Mouse (Mus musculus) CD8-positive naive resting alpha-beta T cell, adult 2 months (primary cell): Measurements from ENCODE around the gene Fut2.

Experiments used
- DNase-seq, 2 experiments: peaks; one replicate each; pipeline ENCODE4 v3.0.0; 2022; ENCODE audit warnings: low read depth in 2 of 2, low spot score in 2 of 2

Fut2 gene

GRCm38 (mm10) chr7:45639561-45640027 lies 26.6 kb downstream of the Fut2 start, which contains the start of gene Mamstr:
Gene Mamstr, plus strand, starts transcription at chr7:45639977.
- no peak for DNase-seq

- DNase-seq: no peak
Measured at GRCm38 (mm10) chr7:45638623-45639401, 27.4 kb downstream of the Fut2 start.

DNA sequence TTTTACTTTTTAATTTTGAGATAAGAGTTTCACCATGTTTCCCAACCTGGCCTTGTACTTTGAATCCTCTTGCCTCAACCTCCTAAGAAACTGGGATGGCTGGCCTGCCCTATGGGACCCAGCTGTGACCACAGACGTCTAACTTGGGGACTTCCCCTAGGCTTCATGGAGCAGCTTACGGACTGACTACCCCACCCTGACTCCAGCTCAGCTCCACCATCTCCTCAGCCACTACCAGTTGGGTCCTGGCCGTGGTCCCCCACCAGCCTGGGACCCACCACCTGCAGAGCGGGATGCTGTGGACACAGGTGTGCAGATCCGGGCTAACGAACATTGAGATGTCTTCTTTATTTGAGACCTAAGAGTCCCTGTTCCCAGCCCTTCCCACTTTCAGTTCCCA lies 28.5 kb downstream of the Fut2 start:
- DNase-seq: no peak

GRCm38 (mm10) chr7:45635711-45636688 lies 30.2 kb downstream of the Fut2 start:
- DNase-seq: no peak

GRCm38 (mm10) chr7:45634946-45635681 lies 31.1 kb downstream of the Fut2 start:
- no peak for DNase-seq

GRCm38 (mm10) chr7:45632499-45632898 lies 33.7 kb downstream of the Fut2 start:
- DNase-seq: no peak

- DNase-seq: no peak
Measured at GRCm38 (mm10) chr7:45630064-45630907, 35.9 kb downstream of the Fut2 start.

DNA sequence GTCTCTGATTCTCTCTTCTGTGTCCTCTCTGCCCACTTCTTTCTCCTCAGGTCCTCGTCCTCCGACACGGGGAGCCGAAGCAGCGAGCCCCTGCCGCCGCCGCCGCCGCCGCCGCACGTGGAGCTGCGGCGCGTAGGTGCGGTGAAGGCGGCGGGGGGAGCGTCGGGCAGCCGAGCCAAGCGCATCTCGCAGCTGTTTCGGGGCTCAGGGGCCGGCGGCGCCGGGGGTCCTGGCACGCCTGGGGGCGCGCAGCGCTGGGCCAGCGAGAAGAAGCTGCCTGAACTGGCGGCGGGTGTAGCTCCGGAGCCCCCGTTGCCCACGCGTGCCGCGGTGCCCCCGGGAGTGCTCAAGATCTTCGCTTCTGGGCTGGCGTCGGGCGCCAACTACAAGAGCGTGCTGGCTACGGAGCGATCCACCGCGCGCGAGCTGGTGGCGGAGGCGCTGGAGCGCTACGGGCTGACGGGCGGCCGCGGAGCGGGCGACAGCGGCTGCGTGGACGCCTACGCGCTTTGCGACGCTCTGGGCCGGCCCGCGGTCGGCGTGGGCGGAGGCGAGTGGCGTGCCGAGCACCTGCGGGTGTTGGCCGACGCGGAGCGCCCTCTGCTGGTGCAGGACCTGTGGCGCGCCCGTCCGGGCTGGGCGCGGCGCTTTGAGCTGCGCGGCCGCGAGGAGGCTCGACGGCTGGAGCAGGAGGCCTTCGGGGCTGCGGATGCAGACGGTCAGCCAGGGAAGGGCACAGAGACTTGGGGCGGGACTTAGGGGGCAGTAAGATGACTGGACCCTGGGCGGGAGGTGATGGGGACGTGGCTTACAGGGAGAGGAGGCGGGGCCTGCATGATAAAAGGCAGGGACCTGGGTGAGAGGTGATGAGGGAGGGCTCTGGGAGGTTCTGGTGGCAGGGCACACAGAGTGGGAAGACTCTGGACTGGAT lies 37.6 kb downstream of the Fut2 start:
- DNase-seq: peak; percentile 69 to 74

GRCm38 (mm10) chr7:45627261-45627660 lies 38.9 kb downstream of the Fut2 start, which contains the start of gene Rasip1:
Gene Rasip1, plus strand, starts transcription at chr7:45627488.
- no peak for DNase-seq

GRCm38 (mm10) chr7:45626571-45627076 lies 39.6 kb downstream of the Fut2 start:
- DNase-seq: no peak

DNA sequence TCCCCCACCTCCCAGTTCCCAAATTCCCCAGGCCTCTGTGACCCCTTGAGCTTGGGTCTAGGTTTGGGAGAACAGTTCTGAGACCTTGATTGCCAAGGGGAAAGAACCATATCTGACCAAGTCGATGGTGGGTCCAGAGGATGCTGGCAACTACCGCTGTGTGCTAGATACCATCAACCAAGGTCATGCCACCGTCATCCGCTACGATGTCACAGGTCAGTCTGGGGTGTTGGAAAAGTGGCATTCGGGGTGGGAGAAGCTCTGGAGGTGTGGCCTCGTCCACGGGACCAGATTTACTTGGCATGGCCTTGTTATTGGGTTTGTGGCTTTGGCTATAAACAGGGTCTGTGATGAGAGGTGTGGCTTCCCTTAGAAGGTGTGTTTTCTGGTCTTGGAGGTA lies 40.7 kb downstream of the Fut2 start:
- no peak for DNase-seq

GRCm38 (mm10) chr7:45624718-45625117 lies 41.5 kb downstream of the Fut2 start:
- no peak for DNase-seq

GRCm38 (mm10) chr7:45623507-45623906 lies 42.7 kb downstream of the Fut2 start:
- DNase-seq: no peak

GRCm38 (mm10) chr7:45621443-45621842 lies 44.8 kb downstream of the Fut2 start, which contains the start of gene Izumo1:
Gene Izumo1, plus strand, starts transcription at chr7:45621811.
- no peak for DNase-seq

DNA sequence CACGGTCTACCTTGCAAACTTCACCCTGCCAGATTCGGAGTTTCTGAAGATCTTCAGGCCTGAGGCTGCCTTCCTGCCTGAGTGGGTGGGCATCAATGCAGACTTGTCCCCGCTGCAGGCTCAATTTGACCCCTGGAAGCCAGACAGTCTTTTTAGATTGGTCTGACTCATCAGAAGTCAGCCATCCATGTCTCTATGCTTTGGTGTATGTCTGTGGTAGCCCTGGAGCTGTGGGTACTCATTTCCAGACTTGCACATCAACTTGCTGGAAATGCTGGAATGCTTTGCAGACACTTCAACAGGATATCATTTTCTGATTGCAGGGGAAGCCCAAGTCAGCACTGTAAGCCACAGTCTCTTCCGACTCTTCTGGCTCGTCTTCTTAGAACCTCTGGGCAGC lies 46.6 kb downstream of the Fut2 start:
- no peak for DNase-seq

DNA sequence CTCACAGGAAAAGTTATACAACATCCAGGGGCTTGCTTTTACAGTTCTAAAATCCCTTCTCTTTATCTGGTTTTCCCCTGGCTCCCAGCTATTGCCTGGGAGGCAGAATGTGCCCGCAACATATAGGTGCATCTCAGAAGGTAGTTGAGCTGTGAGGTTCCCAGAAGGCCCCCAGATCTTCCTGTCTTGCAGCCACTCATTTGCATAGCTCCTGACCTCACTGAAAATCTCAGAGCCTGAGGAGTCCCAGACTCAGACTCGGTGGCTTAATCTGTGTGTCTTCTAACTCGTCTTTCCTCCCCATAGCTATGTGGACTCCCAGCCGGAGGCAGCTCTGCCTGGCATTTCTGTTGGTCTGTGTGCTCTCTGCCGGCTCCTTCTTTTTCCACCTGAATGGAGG lies 47.9 kb downstream of the Fut2 start:
- no peak for DNase-seq

DNA sequence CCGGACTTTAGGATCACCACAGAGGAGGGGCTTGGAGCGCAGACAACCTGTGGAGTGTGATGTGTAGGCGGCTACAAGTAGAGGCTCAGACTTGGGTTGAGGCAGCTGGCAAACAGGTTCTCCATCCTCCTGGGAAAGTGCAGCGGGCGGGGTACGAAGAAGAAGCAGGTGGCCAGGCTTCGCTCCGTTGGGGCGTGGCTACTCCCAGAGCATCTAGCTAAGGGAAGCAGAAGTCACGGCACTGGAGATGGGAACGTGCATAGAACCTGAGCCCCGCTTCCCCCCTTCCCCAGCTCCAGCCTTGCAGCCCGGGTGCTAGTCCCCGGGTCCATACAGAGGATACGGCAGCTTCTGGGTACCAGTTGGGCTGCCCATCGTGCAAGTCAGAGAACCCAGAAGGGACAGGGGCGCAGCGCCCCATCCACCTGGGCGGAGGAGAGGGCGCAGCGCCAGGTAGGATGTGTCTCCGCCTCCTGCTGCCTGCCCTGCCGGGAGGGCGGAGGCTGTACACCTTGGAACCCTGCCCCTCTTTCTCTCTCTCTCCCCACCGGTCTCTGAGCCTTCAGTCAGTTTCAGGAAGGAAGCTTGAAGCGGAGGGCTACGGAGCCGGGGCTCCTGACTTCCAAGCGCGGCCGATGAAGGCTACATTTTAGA lies 49.0 kb downstream of the Fut2 start, which contains the start of gene Fut1:
Gene Fut1 (plus strand): TSS at position 248 of the 654 bp plus-strand sequence.
- no peak for DNase-seq

- DNase-seq: no peak
Measured at GRCm38 (mm10) chr7:45616277-45616676, 49.9 kb downstream of the Fut2 start.
